Mouse (Mus musculus) left cerebral cortex, postnatal 4 days (tissue): ENCODE results near the gene 1300017J02Rik. TPM values are rescaled to one million over a fixed set of nuclear protein-coding genes. Genes with fewer than 3 reads are reported as not detected.
"Not testable (repeated sequence)": the region's sequence is repeated elsewhere in the genome, so short reads cannot be mapped to it uniquely, and the experiment has no call there.

ENCODE experiments used
- DNase-seq: peaks from one replicate; pipeline ENCODE4 v3.0.0-alpha.2; 2022
- intact Hi-C: fragments of 180-260 bp; cut with DNase I; formaldehyde crosslinking; loops from one replicate; pipeline ENCODE4 v1.15.1; 2025
- total RNA-seq, 2 experiments: library from RNA; stranded (reverse); gene quantifications; 2 replicates each; pipeline ENCODE4 v1.2.3; 2021

The 1300017J02Rik gene
- under 1 TPM in 1 of 2 experiments, not detected in 1; 0.56 TPM for total RNA-seq

- peak; percentile 95 for DNase-seq
- intact Hi-C loops: loop anchor here (10.0 kb wide), 2 partner anchors 100 to 210 kb away; partner anchors contain the start of gene Srprb
These were observed at the start of gene 1300017J02Rik, which contains the start of gene Topbp1 for GRCm38 (mm10) chr9:103304927-103305326. 1300017J02Rik (minus strand) TSS chr9:103305082. Topbp1 (plus strand) TSS chr9:103305215.

GRCm38 (mm10) chr9:103353500-103354260 is 48.8 kb upstream of the 1300017J02Rik start:
- intact Hi-C loops: not testable (repeated sequence)

DNA sequence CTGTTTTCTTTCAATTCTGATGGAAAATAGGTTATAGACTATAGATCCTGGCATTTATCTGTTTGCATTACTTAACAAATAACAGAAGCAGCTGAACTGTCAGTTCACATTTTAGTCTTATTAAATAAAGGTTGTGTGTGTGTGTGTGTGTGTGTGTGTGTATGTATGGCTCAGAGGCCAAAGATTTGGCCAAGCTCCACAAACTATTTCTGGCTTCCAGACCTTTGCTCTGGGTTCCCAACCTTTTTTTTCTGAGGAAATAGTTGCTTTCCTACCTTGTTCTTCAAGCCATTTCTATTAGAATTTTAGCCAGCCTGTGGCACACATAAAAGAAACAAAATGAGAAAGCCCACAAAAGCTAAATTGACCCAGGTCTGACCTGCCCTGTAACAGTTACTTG is 43.9 kb upstream of the 1300017J02Rik start:
- DNase-seq: no peak
- intact Hi-C loops: no loop called here

More at GRCm38 (mm10) chr9:103353500-103354260, 48.8 kb upstream of the 1300017J02Rik start:
- DNase-seq: not testable (repeated sequence)

- no peak for DNase-seq
- intact Hi-C loops: no loop called here
These were observed 43.2 kb upstream of the 1300017J02Rik start for GRCm38 (mm10) chr9:103347996-103348490.

GRCm38 (mm10) chr9:103347045-103347444 is 42.2 kb upstream of the 1300017J02Rik start:
- no peak for DNase-seq
- intact Hi-C loops: no loop called here

DNA sequence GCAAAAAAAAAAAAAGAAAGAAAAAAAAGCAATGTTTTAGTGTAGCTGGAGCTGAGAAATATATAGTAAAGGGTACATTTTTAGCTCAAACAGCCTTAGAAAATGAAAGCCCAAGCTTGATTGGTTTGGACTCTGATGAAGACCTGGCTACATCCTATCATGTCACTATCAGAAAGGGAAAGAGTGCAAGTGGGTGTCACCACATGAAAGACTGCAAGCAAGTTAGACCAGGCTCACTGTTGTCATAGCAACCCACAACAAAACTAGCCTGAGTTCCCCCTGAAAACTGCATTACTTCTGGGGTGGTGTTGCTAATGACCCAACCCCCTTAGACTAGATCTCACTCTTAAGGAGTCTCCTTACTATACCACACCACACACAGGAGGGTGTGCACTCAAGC is 32.0 kb upstream of the 1300017J02Rik start:
- no peak for DNase-seq
- intact Hi-C loops: no loop called here

DNA sequence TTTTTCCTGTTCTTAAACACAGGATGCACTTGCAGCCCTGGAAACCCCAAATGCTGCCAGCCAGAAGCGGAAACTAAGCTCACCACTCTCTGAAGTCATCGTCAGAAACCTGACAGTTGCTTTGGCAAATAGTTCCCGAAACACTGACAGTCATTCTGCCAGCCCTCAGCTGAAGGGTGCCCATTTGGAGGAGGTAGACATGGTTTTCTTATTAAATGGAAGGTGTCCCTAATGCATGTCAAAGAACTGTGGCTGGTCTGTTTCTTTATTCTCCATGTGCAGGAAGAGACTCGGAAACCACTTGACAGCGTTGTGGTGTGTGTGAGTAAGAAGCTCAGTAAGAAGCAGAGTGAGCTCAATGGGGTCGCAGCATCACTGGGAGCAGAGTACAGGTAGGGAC is 27.8 kb upstream of the 1300017J02Rik start:
- DNase-seq: no peak
- intact Hi-C loops: no loop called here

- DNase-seq: no peak
- intact Hi-C loops: no loop called here
These were observed 21.6 kb upstream of the 1300017J02Rik start for GRCm38 (mm10) chr9:103326449-103326848.

DNA sequence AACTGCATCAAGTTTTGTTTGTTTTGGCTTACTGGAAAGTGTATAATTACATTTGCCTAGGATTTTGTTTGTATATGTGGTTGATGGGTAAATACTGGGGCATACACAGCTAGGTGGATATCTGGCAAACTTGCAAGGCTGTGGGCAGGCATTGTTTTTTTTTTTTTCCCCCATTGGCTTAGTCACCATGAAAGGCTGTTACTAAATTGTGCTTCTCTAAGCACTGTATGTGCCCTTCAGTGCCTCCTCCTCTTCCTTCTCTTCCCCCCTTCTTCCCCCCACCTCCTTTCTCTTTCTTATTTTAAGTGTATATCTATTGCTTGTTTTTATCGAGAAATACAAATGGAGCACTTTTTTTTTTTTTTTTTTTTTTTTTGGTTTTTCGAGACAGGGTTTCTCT is 19.8 kb upstream of the 1300017J02Rik start:
- intact Hi-C loops: no loop called here
- DNase-seq: no peak

- no peak for DNase-seq
- intact Hi-C loops: loop anchor here (10.0 kb wide), 2 partner anchors 105 to 215 kb away; partner anchors contain the start of gene Srprb
These were observed 5.0 kb upstream of the 1300017J02Rik start for GRCm38 (mm10) chr9:103309832-103310231.

DNA sequence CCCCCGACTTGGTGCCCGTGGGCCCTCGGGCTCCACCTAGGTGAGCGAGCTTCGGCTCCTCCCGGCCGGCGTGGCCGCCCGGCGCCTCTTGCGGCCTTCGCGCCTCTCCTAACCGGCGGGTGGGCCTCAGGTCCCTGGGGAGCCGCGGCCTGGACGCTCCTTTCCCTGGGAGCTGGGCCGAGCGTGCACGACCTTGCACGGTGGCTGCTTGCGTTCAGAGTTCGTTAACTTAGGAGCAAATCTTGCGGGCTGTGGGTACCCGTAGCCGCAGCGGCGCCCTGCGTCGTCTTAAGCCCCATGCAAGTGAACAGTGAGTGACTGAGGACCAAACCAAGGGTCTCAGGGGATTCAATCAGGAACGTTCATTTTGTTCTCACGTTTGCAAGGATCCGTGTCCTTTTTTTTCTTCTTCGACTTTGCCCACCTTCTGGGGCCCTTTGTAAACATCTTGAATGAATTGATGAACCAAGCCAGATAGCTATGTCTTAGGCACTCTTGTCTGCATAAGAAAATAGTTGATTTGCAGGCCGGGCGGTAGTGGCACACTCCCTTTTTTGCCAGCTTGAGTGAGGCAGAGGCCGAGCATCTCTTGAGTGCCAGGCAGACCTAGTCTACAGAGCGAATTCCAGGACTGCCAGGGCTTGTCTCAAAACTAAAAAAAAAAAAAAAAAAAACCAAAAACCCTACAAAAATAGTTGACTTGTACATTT is 605 bp upstream of the 1300017J02Rik start:
- DNase-seq: no peak
- intact Hi-C loops: loop anchor here (10.0 kb wide), 2 partner anchors 101 to 211 kb away; partner anchors contain the start of gene Srprb

- intact Hi-C loops: loop anchor here (10.0 kb wide), 2 partner anchors 98 to 208 kb away; partner anchors contain the start of gene Srprb
These were observed 2.2 kb downstream of the 1300017J02Rik start for GRCm38 (mm10) chr9:103302666-103303065.

GRCm38 (mm10) chr9:103302239-103302638 is 2.6 kb downstream of the 1300017J02Rik start:
- intact Hi-C loops: loop anchor here (10.0 kb wide), 2 partner anchors 97 to 207 kb away; partner anchors contain the start of gene Srprb
- no peak for DNase-seq

More at GRCm38 (mm10) chr9:103302666-103303065, 2.2 kb downstream of the 1300017J02Rik start:
- peak; percentile 63 for DNase-seq

DNA sequence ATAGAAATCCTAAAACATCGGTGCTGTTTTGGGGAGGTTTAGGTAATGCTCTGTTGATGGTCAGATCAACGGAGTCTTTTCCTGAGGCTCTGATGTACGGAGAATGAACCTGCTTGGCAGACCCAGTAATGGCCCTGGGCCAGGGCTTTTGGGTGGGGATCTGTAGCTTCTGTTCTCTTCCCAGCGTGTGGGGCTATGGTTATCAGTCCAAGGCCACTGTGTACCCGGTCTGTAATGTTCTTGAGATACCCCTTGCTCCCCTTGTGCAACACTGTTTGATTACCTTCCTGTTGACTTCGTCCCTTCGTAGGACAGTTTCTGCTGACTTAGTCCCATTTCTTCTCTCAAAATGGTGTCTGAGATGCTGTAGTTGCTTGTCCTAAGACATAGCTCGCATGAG is 3.8 kb downstream of the 1300017J02Rik start:
- DNase-seq: no peak
- intact Hi-C loops: loop anchor here (10.0 kb wide), 2 partner anchors 96 to 206 kb away; partner anchors contain the start of gene Srprb

GRCm38 (mm10) chr9:103294507-103294906 is 10.4 kb downstream of the 1300017J02Rik start:
- no peak for DNase-seq
- intact Hi-C loops: no loop called here

DNA sequence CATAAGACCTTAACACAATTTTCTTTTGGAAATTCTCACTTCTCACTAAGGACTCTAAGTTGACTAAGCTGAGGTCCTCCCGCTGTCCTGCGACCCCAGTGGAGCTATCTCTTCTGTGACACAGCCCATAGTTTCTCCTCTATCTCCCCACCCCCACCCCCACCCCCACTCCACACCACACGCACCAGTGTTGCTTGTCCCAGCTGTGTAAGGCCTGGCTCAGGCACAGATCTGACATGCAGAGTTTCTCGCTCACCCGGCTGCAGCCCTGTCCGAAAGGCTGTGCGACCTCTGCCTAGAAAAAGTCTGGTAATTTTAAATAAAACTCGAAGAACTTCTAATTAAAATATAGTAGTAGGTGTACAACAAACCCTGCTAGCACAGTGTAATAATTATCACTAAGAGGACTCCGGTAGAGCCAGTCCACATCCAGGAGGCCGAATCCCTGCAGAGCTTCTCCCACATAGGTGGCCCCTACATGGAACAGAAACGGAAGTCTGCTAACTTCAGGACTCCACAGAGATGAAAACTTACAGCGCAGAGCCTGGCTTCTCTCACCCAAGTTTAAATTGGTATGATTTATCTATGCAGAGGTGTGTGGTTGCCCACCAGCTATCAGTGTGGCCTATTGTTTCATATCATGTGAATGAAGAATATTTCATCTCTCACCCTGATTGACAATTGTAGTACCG is 16.2 kb downstream of the 1300017J02Rik start:
- intact Hi-C loops: no loop called here
- DNase-seq: no peak

GRCm38 (mm10) chr9:103287840-103288488 is 16.9 kb downstream of the 1300017J02Rik start:
- DNase-seq: no peak
- intact Hi-C loops: no loop called here

DNA sequence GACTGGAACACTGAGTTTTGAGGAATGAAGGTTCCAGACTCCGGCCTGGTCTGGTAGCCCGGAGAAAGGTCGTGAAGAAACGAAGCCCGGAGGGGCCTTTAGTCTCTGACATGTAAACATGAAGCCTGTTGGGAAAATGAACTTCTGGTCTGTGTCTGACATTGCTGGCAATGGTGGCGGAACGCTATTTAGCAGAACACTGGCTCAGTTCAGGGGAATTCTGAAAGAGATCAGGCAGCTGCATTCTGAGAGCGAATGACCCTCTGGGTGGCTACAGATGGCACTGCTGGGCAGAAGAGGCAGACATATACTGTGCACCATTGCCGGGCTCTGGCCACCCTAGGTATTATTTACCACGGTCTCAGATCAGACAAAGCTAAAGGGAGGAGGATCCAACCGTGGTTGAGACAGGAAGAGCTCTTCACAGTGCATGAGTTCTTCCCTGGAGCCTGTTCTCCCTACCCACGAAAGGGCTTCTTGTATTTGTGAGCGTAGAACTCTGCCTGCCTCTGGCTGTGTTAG is 17.9 kb downstream of the 1300017J02Rik start:
- intact Hi-C loops: no loop called here
- DNase-seq: peak; percentile 10

DNA sequence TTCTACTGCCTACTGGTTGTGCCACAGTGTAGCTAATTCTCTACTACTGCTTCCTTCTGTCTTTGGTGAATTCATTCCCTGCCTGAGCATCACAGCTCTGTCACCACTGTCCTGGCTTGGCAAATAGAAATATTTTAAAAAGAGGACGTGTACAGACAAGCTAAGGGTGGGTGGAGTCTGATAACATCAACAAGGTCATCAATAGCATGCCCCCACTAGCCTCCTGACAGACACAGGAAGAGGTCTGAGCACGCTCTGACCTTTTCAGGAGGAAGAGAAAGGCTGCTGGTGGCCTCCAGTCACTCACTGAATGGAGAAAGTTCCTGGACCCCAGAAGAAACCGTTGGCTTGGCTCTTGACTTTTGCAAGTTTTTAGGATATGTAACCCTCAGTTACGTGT is 18.5 kb downstream of the 1300017J02Rik start:
- no peak for DNase-seq
- intact Hi-C loops: no loop called here

GRCm38 (mm10) chr9:103276876-103277275 is 28.0 kb downstream of the 1300017J02Rik start:
- no peak for DNase-seq
- intact Hi-C loops: no loop called here
